Mouse (Mus musculus): ENCODE data around the gene Ovol1. TPM values are rescaled to one million over a fixed set of nuclear protein-coding genes. Genes with fewer than 3 reads are reported as not detected.

Ovol1 gene
- polyA plus RNA-seq, 1 experiment: 11.2 TPM

DNA sequence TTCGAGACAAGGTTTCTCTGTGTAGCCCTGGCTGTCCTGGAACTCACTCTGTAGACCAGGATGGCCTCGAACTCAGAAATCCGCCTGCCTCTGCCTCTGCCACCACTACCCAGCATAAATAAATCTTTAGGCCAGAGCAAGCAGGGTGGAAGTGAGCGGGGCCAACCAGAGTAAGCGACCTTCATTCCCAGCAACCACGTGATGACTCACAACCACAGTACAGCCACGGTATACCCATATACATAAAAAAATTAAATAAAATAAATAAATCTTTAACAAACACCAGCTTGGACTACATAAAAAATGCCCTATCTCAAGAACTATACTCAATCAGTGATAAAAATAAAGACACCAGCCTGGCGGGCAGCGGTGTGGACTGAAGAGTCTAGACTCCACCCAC is 17.1 kb downstream of the Ovol1 start:
- H3K4me3 ChIP-seq (replicated peaks; ENCODE audit: extremely low read depth, low read depth, low read length): no peak overlapping the region
- no peak for DNase-seq
- 82% methylated on average over 9 of the region's 9 CpGs for WGBS

DNA sequence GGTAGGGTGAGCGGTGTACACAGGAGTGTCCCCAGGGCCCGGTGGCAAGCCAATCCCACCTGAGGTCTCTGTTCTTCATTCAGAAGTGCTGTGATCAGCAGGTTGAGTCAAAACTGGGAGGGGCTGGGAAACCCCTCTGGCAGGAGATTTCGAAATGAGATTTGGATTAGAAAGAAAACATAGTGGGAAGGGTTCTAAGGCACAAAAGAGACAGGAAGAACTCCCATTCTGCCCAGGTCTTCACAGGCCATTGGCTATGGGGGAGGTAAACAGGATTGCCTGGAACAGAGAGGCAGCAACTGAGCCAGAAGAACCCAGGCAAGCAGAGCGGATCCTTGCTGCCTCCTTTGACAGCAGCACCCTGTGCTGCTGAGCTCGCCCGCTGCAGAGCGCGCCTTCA is 21.7 kb downstream of the Ovol1 start:
- no peak for TF ChIP-seq CTCF (IDR thresholded peaks at IDR 0.05; ENCODE audit: insufficient read depth, low read length)
- TF ChIP-seq POLR2A (IDR thresholded peaks at IDR 0.05; ENCODE audit: borderline replicate concordance, extremely low read depth, low read depth, low read length): no peak
- H3K4me1 ChIP-seq (ENCODE audit: control insufficient read depth, insufficient read depth, low read length): no peaks in the 10 kb centered on the region
- DNase-seq: no peak
- 86% methylated on average over 8 of the region's 8 CpGs for WGBS
- H3K4me3 ChIP-seq (replicated peaks; ENCODE audit: extremely low read depth, low read depth, low read length): no peak overlapping the region

More for the DNA sequence above, 17.1 kb downstream of the Ovol1 start:
- TF ChIP-seq POLR2A (IDR thresholded peaks at IDR 0.05; ENCODE audit: borderline replicate concordance, extremely low read depth, low read depth, low read length) (no peak), CTCF (IDR thresholded peaks at IDR 0.05; ENCODE audit: insufficient read depth, low read length) (no peak)
- H3K4me1 ChIP-seq (ENCODE audit: control insufficient read depth, insufficient read depth, low read length): no peaks in the 10 kb centered on the region

DNA sequence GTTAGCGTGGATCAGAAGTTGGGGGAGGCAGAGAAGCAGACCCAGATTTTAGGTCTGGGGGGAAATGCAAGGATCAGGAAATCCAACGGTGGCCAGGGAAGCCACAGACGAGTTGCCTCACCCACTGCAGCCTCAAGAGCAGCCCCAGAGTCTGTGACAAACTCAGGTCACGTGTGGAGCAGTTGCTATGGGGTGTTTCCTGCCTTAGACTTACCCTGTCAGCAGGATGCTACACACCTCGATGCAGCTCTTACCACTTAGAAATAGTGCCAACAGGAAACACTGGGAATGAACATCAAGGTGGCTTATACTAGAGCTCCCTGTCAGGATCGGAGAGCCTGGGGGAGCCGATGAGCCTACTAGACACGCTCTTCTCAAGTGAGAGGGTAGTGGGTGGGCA is 27.9 kb downstream of the Ovol1 start:
- no peak for DNase-seq
- TF ChIP-seq POLR2A (IDR thresholded peaks at IDR 0.05; ENCODE audit: borderline replicate concordance, extremely low read depth, low read depth, low read length) (no peak), CTCF (IDR thresholded peaks at IDR 0.05; ENCODE audit: insufficient read depth, low read length) (no peak)
- 54% methylated on average over 8 of the region's 8 CpGs for WGBS
- H3K4me3 ChIP-seq (replicated peaks; ENCODE audit: extremely low read depth, low read depth, low read length): no peak overlapping the region
- no peaks in the 10 kb centered on the region for H3K4me1 ChIP-seq (ENCODE audit: control insufficient read depth, insufficient read depth, low read length)

DNA sequence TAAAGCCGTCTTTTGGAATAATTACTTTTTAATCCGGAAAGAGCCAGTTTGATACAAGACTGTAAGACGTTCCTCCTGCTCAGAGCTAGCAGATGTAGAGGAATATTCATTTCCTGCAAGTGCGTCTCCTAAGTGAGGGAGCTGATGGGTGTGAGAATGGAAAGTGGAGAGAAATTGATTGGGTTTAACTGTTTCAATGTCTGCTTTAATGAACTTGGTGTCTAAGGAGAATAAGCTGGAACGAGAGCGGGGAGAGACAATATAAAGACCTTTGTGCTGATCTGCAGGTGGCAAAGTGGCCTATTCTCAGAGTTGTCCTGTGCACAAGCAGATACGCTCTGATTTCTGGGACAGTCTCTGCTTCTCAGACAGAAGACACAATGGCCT is 30.3 kb downstream of the Ovol1 start:
- H3K4me1 ChIP-seq (ENCODE audit: control insufficient read depth, insufficient read depth, low read length): no peaks in the 10 kb centered on the region
- 55% methylated on average over 7 of the region's 7 CpGs for WGBS
- no peak overlapping the region for H3K4me3 ChIP-seq (replicated peaks; ENCODE audit: extremely low read depth, low read depth, low read length)
- DNase-seq: no peak
- TF ChIP-seq POLR2A (IDR thresholded peaks at IDR 0.05; ENCODE audit: borderline replicate concordance, extremely low read depth, low read depth, low read length) (no peak), CTCF (IDR thresholded peaks at IDR 0.05; ENCODE audit: insufficient read depth, low read length) (no peak)

DNA sequence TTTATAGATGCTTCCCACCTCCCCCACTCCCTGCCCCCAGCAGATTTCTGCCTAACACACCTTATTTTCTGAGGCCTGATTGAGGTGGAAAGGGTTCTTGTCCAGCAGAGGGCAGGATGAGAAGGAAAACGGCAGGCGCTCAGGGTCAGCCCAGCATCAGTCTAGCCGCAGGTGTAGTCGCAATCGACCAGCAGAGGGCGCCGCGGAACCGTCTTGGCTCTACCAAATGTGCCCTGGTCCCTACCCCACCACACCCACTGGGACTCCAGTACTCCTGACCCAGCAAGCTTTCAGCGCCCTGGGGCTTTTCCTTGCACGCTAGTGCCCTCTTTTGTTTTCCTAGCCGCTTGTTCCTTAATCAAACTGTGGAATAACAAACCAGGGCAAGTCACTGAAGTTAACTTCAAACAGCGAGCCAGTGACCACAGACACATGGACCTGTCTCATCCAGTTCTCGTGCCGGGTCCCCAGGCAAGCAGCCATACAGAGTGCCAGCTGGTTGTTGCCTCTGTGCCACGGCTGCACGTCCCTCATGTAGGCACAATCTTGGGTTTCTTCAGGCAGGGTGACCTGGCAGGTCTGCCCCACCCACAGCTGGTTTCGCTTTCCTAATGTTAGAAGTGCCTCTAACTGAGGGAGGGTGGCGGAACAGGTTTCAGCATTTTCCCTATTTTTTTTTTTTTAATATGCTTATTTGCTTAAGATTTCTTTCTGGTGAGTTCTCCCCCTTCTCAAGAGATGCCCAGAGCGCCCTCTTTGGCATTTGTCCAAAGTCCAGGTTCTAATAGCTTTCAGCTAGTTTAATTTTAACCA is 30.9 kb downstream of the Ovol1 start:
- TF ChIP-seq CTCF (IDR thresholded peaks at IDR 0.05; ENCODE audit: insufficient read depth, low read length) (peak; percentile 94), POLR2A (IDR thresholded peaks at IDR 0.05; ENCODE audit: borderline replicate concordance, extremely low read depth, low read depth, low read length) (no peak)
- H3K4me3 ChIP-seq (replicated peaks; ENCODE audit: extremely low read depth, low read depth, low read length): peak overlapping the region; percentile 58
- 8% methylated on average over 20 of the region's 20 CpGs for WGBS
- no peaks in the 10 kb centered on the region for H3K4me1 ChIP-seq (ENCODE audit: control insufficient read depth, insufficient read depth, low read length)
- peak; percentile 98 for DNase-seq

DNA sequence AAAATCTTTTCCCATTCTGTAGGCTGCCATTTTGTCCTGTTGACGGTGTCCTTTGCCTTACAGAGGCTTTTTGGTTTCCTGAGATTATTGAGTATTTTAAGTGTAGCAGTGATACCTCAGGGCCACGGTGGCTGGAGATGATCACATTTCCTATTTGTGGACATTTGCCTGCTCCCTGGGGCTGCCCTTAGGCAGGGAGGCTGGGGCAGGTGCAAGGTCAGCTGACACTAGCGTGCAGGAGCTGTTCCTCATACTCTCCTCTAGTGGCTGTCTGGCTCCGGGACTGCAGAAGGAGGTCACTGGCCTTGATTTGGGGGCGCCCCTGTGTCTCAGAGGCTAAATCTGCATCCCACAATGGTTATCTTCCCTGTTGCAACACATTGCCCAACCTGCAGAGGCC is 35.2 kb downstream of the Ovol1 start:
- H3K4me1 ChIP-seq (ENCODE audit: control insufficient read depth, insufficient read depth, low read length): no peaks in the 10 kb centered on the region

DNA sequence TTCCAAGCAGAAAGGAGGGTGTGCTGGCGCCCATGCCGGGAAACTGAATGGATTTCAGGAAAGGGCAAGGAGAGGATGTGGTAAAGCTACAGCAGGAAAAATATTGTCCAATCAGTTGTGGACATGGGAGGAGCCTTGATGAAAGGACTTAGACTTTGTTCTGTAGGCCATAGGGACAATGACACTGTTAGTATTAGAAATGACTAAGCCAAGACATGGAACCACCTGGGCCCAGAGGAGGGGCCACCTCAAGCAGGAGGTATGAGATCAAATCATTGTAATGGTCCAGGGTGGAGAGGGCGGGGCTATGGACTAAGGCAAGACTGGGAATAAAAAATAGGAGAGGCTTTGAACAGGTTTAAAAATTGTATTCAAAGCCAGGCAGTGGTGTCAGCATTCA is 41.7 kb downstream of the Ovol1 start:
- H3K4me3 ChIP-seq (replicated peaks; ENCODE audit: extremely low read depth, low read depth, low read length): no peak overlapping the region
- 92% methylated on average over 3 of the region's 3 CpGs for WGBS
- TF ChIP-seq CTCF (IDR thresholded peaks at IDR 0.05; ENCODE audit: insufficient read depth, low read length) (no peak), POLR2A (IDR thresholded peaks at IDR 0.05; ENCODE audit: borderline replicate concordance, extremely low read depth, low read depth, low read length) (no peak)
- DNase-seq: no peak
- no peaks in the 10 kb centered on the region for H3K4me1 ChIP-seq (ENCODE audit: control insufficient read depth, insufficient read depth, low read length)

More for the DNA sequence above, 35.2 kb downstream of the Ovol1 start:
- WGBS: 82% methylated on average over 5 of the region's 5 CpGs
- no peak for DNase-seq
- TF ChIP-seq CTCF (IDR thresholded peaks at IDR 0.05; ENCODE audit: insufficient read depth, low read length) (no peak), POLR2A (IDR thresholded peaks at IDR 0.05; ENCODE audit: borderline replicate concordance, extremely low read depth, low read depth, low read length) (no peak)
- H3K4me3 ChIP-seq (replicated peaks; ENCODE audit: extremely low read depth, low read depth, low read length): no peak overlapping the region

GRCm38 (mm10) chr19:5516906-5517505 is 43.4 kb downstream of the Ovol1 start:
- 72% methylated on average over 8 of the region's 8 CpGs for WGBS
- Histone ChIP-seq H3K4me3 (replicated peaks; ENCODE audit: extremely low read depth, low read depth, low read length) (no peak overlapping the region), H3K4me1 (ENCODE audit: control insufficient read depth, insufficient read depth, low read length) (peaks cover 5% of the 10 kb centered on the region; the same call in 1 of the 2 replicates)
- TF ChIP-seq POLR2A (IDR thresholded peaks at IDR 0.05; ENCODE audit: borderline replicate concordance, extremely low read depth, low read depth, low read length) (no peak), CTCF (IDR thresholded peaks at IDR 0.05; ENCODE audit: insufficient read depth, low read length) (no peak)
- DNase-seq: no peak

GRCm38 (mm10) chr19:5515840-5516777 is 44.3 kb downstream of the Ovol1 start:
- Histone ChIP-seq H3K4me3 (replicated peaks; ENCODE audit: extremely low read depth, low read depth, low read length) (no peak overlapping the region), H3K4me1 (ENCODE audit: control insufficient read depth, insufficient read depth, low read length) (peaks cover 5% of the 10 kb centered on the region; the same call in 1 of the 2 replicates)
- TF ChIP-seq CTCF (IDR thresholded peaks at IDR 0.05; ENCODE audit: insufficient read depth, low read length): no peak
- no peak for TF ChIP-seq POLR2A (IDR thresholded peaks at IDR 0.05; ENCODE audit: borderline replicate concordance, extremely low read depth, low read depth, low read length)
- WGBS: 86% methylated on average over 7 of the region's 7 CpGs
- no peak for DNase-seq
